Mouse (Mus musculus) megakaryocyte-erythroid progenitor cell, adult 5-6 weeks (primary cell): ENCODE results near the gene Csf2rb. TPM values are rescaled to one million over a fixed set of nuclear protein-coding genes. Genes with fewer than 3 reads are reported as not detected.
A peak's percentile ranks its signal among the peaks of the same experiment; 100 is the strongest.
"Not testable (repeated sequence)": the region's sequence is repeated elsewhere in the genome, so short reads cannot be mapped to it uniquely, and the experiment has no call there.

Source experiments
- ATAC-seq: replicated peaks from 2 replicates; pipeline ENCODE4 v1.8.0; 2016; ENCODE audit warnings: mild to moderate bottlenecking, inconsistent platforms; ENCODE audit not compliant: severe bottlenecking, poor library complexity, low FRiP score, low TSS enrichment
- total RNA-seq, 2 experiments: library from RNA; stranded (forward) in 1 of 2; stranded (reverse) in 1 of 2; fragments of 200-1000, 215-1000 nt in 1 of 2; fragments of >200 nt in 1 of 2; fragmentation: Nextera tagmentation in 1 of 2; gene quantifications; 2 replicates each; pipeline ENCODE4 v1.2.3; 2014 to 2017

The Csf2rb gene
- total RNA-seq, 2 experiments from 2014 or later = 0.11 to 0.33 TPM

GRCm38 (mm10) chr15:78324294-78324693 lies 1.3 kb upstream of the Csf2rb start:
- no peak for ATAC-seq

- ATAC-seq = no peak
Observed at GRCm38 (mm10) chr15:78326747-78327146, 1.2 kb downstream of the Csf2rb start.

GRCm38 (mm10) chr15:78327753-78328341 lies 2.3 kb downstream of the Csf2rb start:
- ATAC-seq = not testable (repeated sequence)

GRCm38 (mm10) chr15:78328520-78329097 lies 3.1 kb downstream of the Csf2rb start:
- no peak for ATAC-seq

- not testable (repeated sequence) for ATAC-seq
Observed at GRCm38 (mm10) chr15:78329972-78330371, 4.4 kb downstream of the Csf2rb start.

- no peak for ATAC-seq
Observed at GRCm38 (mm10) chr15:78330706-78331105, 5.2 kb downstream of the Csf2rb start.

GRCm38 (mm10) chr15:78331523-78332340 lies 6.2 kb downstream of the Csf2rb start:
- ATAC-seq = no peak

GRCm38 (mm10) chr15:78332981-78333380 lies 7.4 kb downstream of the Csf2rb start:
- no peak for ATAC-seq

- ATAC-seq = no peak
Observed at GRCm38 (mm10) chr15:78334380-78334779, 8.8 kb downstream of the Csf2rb start.

GRCm38 (mm10) chr15:78339627-78340423 lies 14.3 kb downstream of the Csf2rb start:
- peak; percentile 82 for ATAC-seq

GRCm38 (mm10) chr15:78340919-78341318 lies 15.4 kb downstream of the Csf2rb start:
- ATAC-seq = not testable (repeated sequence)

GRCm38 (mm10) chr15:78343683-78344082 lies 18.1 kb downstream of the Csf2rb start:
- no peak for ATAC-seq

GRCm38 (mm10) chr15:78344567-78344966 lies 19.0 kb downstream of the Csf2rb start:
- no peak for ATAC-seq

- no peak for ATAC-seq
Observed at GRCm38 (mm10) chr15:78351586-78352165, 26.1 kb downstream of the Csf2rb start.

GRCm38 (mm10) chr15:78354958-78355357 lies 29.4 kb downstream of the Csf2rb start:
- ATAC-seq = no peak

- no peak for ATAC-seq
Observed at GRCm38 (mm10) chr15:78355548-78355947, 30.0 kb downstream of the Csf2rb start.

- no peak for ATAC-seq
Observed at GRCm38 (mm10) chr15:78365916-78366315, 40.4 kb downstream of the Csf2rb start.

GRCm38 (mm10) chr15:78366875-78367274 lies 41.3 kb downstream of the Csf2rb start:
- ATAC-seq = no peak

GRCm38 (mm10) chr15:78367811-78368210 lies 42.3 kb downstream of the Csf2rb start:
- no peak for ATAC-seq
